Mouse (Mus musculus) lung, embryonic 14.5 days (tissue): ENCODE results near the gene Card6. TPM values are rescaled to one million over a fixed set of nuclear protein-coding genes. Genes with fewer than 3 reads are reported as not detected.

Experiments used
- ATAC-seq: fragments of 200-750 bp; cut with Nextera tagmentation; 2 replicates; pipeline ENCODE4 v1.8.0; 2017; ENCODE audit warnings: mild to moderate bottlenecking, moderate TSS enrichment, moderate library complexity; ENCODE audit not compliant: insufficient read depth
- DNase-seq: peaks from one replicate; pipeline ENCODE4 v3.0.0-alpha.2; 2015
- H3K27ac ChIP-seq: fragments of 300-500 bp; sonication (generic); 2 replicates; pipeline ENCODE4 v1.5.1; 2014; ENCODE audit warnings: low read depth, mild to moderate bottlenecking, moderate library complexity
- H3K27me3 ChIP-seq: fragments of 300-500 bp; sonication (generic); 2 replicates; pipeline ENCODE4 v1.6.1; 2014; ENCODE audit warnings: low read length, control low read depth; ENCODE audit not compliant: insufficient read depth
- H3K36me3 ChIP-seq: fragments of 300-500 bp; sonication (generic); 2 replicates; pipeline ENCODE4 v1.6.1; 2014; ENCODE audit warnings: control low read depth; ENCODE audit not compliant: insufficient read depth
- H3K4me1 ChIP-seq: fragments of 300-500 bp; sonication (generic); 2 replicates; pipeline ENCODE4 v1.6.1; 2014; ENCODE audit warnings: antibody characterized with exemption, control low read depth; ENCODE audit not compliant: insufficient read depth
- H3K4me2 ChIP-seq: fragments of 300-500 bp; sonication (generic); 2 replicates; pipeline ENCODE4 v1.6.1; 2014; ENCODE audit warnings: mild to moderate bottlenecking
- H3K4me3 ChIP-seq: fragments of 300-500 bp; sonication (generic); 2 replicates; pipeline ENCODE4 v1.5.1; 2014; ENCODE audit warnings: low read depth, low read length
- H3K9ac ChIP-seq: fragments of 300-500 bp; sonication (generic); 2 replicates; pipeline ENCODE4 v1.6.1; 2014
- H3K9me3 ChIP-seq: fragments of 300-500 bp; sonication (generic); 2 replicates; pipeline ENCODE4 v1.6.1; 2016; ENCODE audit warnings: low read depth, low read length, control low read depth
- CTCF ChIP-seq: IDR thresholded peaks from 2 replicates; pipeline ENCODE4 v1.5.1; 2016; ENCODE audit warnings: antibody characterized with exemption, low read depth
- WGBS: fragments of 180-500 bp; shearing (Covaris S2); extraction: QIAGEN DNeasy Blood & Tissue Kit; methylation state at CpG from one replicate; pipeline ENCODE4 v1.1.7; 2014; 5-methylcytosine and 5-hydroxymethylcytosine counted together
- polyA plus RNA-seq: library from polyadenylated mRNA; unstranded; fragments of >200 nt; fragmentation: Nextera tagmentation; extraction: Ambion mirVana; gene quantifications from 2 replicates; pipeline ENCODE4 v1.2.1, GENCODE M21; 2014

The Card6 gene
- polyA plus RNA-seq, 1 experiment from 2014 or later = 1.7 TPM

- 54% methylated on average over 1 of the region's 1 CpGs for whole genome bisulfite sequencing
- no peak for DNase-seq
- no peak overlapping the region for H3K27ac ChIP-seq
- ATAC-seq = no peak
- no peaks in the 10 kb centered on the region for H3K36me3 ChIP-seq
- TF ChIP-seq CTCF = no peak
- no peak overlapping the region for H3K4me3 ChIP-seq
- H3K9me3 ChIP-seq = no peaks in the 10 kb centered on the region
- H3K4me1 ChIP-seq = no peaks in the 10 kb centered on the region
- no peak overlapping the region for H3K4me2 ChIP-seq
- H3K9ac ChIP-seq = no peak overlapping the region
- no peaks in the 10 kb centered on the region for H3K27me3 ChIP-seq
Measured at GRCm38 (mm10) chr15:5081235-5081634, 27.1 kb downstream of the Card6 start.

- DNase-seq (peak; percentile 75), ATAC-seq (peak; percentile 56; the same call in 1 of the 2 replicates)
- no peak overlapping the region for H3K4me2 ChIP-seq
- peak; percentile 75 for TF ChIP-seq CTCF
- no peak overlapping the region for H3K9ac ChIP-seq
- H3K9me3 ChIP-seq = no peaks in the 10 kb centered on the region
- no peaks in the 10 kb centered on the region for H3K36me3 ChIP-seq
- H3K4me1 ChIP-seq = no peaks in the 10 kb centered on the region
- 41% methylated on average over 15 of the region's 15 CpGs for WGBS
- no peaks in the 10 kb centered on the region for H3K27me3 ChIP-seq
- no peak overlapping the region for H3K4me3 ChIP-seq
- H3K27ac ChIP-seq = no peak overlapping the region
Measured at GRCm38 (mm10) chr15:5068801-5069518, 39.4 kb downstream of the Card6 start.

- H3K9ac ChIP-seq = no peak within 1 kb of the TSS
- DNase-seq = peak; percentile 62
Measured at GRCm38 (mm10) chr15:5063635-5064034, 44.7 kb downstream of the Card6 start, which contains the start of gene C7. TSS of gene C7 (minus strand) at chr15:5063740.

More at GRCm38 (mm10) chr15:5063635-5064034, 44.7 kb downstream of the Card6 start, which contains the start of gene C7:
- Histone ChIP-seq H3K4me3 (no peak within 1 kb of the TSS), H3K27ac (no peak within 1 kb of the TSS), H3K4me2 (no peak within 1 kb of the TSS), H3K36me3 (no peaks in the 10 kb centered on the region), H3K27me3 (no peaks in the 10 kb centered on the region), H3K9me3 (no peaks in the 10 kb centered on the region), H3K4me1 (no peaks in the 10 kb centered on the region)
- peak; percentile 56; the same call in 1 of the 2 replicates for ATAC-seq
- TF ChIP-seq CTCF = no peak

Other genes with a start within 250 kb of the Card6 start
- gene Mroh2b, start 209.8 kb downstream of the Card6 start, polyA plus RNA-seq = not detected in 2 replicates
- gene C7, start 44.8 kb downstream of the Card6 start, polyA plus RNA-seq = 0.11 and 0.34 TPM in 2 replicates
- gene Rpl37, start 8.1 kb upstream of the Card6 start, polyA plus RNA-seq = 683 and 808 TPM in 2 replicates
- 22.3 and 23.3 TPM in 2 replicates for gene Prkaa1, start 35.3 kb upstream of the Card6 start, polyA plus RNA-seq
- 41.9 and 44.6 TPM in 2 replicates for gene Ttc33, start 77.0 kb upstream of the Card6 start, polyA plus RNA-seq
- 1.0 and 1.8 TPM in 2 replicates for gene Ptger4, start 135.6 kb upstream of the Card6 start, polyA plus RNA-seq